Mouse (Mus musculus): Measurements from ENCODE around the gene Mfn2. TPM values are rescaled to one million over a fixed set of nuclear protein-coding genes. Genes with fewer than 3 reads are reported as not detected.

Gene Mfn2
- polyA plus RNA-seq, 1 experiment from 2014 or later: 83.4 TPM

- no peaks in the 10 kb centered on the region for H3K27me3 ChIP-seq (ENCODE audit: control insufficient read depth, insufficient read depth, low read length)
- H3K4me1 ChIP-seq (replicated peaks; ENCODE audit: control insufficient read depth, insufficient read depth, low read length): peaks cover 14% of the 10 kb centered on the region
- no peak overlapping the region for H3K4me2 ChIP-seq (replicated peaks)
- H3K36me3 ChIP-seq (replicated peaks; ENCODE audit: control insufficient read depth, insufficient read depth): no peaks in the 10 kb centered on the region
- 70% methylated on average over 5 of the region's 5 CpGs for WGBS
- no peak overlapping the region for H3K27ac ChIP-seq
- DNase-seq (ENCODE audit: low spot score): no peak
- H3K4me3 ChIP-seq (replicated peaks; ENCODE audit: low read length): no peak overlapping the region
- no peaks in the 10 kb centered on the region for H3K9me3 ChIP-seq (ENCODE audit: control insufficient read depth, low read length)
- H3K9ac ChIP-seq: no peak overlapping the region
- ATAC-seq (ENCODE audit: low FRiP score): no peak
These were observed 33.0 kb upstream of the Mfn2 start for GRCm38 (mm10) chr4:147937486-147937885.

GRCm38 (mm10) chr4:147937021-147937420 is 32.5 kb upstream of the Mfn2 start:
- Histone ChIP-seq H3K27me3 (ENCODE audit: control insufficient read depth, insufficient read depth, low read length) (no peaks in the 10 kb centered on the region), H3K9ac (peak overlapping the region; percentile 67; the same call in 1 of the 2 replicates), H3K4me1 (replicated peaks; ENCODE audit: control insufficient read depth, insufficient read depth, low read length) (peaks cover 10% of the 10 kb centered on the region), H3K4me3 (replicated peaks; ENCODE audit: low read length) (peak overlapping the region; percentile 58), H3K4me2 (replicated peaks) (peak overlapping the region; percentile 86), H3K36me3 (replicated peaks; ENCODE audit: control insufficient read depth, insufficient read depth) (no peaks in the 10 kb centered on the region), H3K27ac (no peak overlapping the region), H3K9me3 (ENCODE audit: control insufficient read depth, low read length) (no peaks in the 10 kb centered on the region)
- 49% methylated on average over 3 of the region's 3 CpGs for WGBS
- ATAC-seq (ENCODE audit: low FRiP score) (no peak), DNase-seq (ENCODE audit: low spot score) (no peak)

GRCm38 (mm10) chr4:147936331-147936954 is 31.9 kb upstream of the Mfn2 start, which contains the start of gene Plod1:
Gene Plod1 (minus strand): TSS chr4:147936767.
- H3K27ac ChIP-seq: peak within 1 kb of the TSS; percentile 69; the same call in 1 of the 2 replicates
- no peaks in the 10 kb centered on the region for H3K9me3 ChIP-seq (ENCODE audit: control insufficient read depth, low read length)
- H3K4me3 ChIP-seq (replicated peaks; ENCODE audit: low read length): peak within 1 kb of the TSS; percentile 58
- no peaks in the 10 kb centered on the region for H3K27me3 ChIP-seq (ENCODE audit: control insufficient read depth, insufficient read depth, low read length)
- DNase-seq (ENCODE audit: low spot score): peak; percentile 64
- ATAC-seq (ENCODE audit: low FRiP score): peak; percentile 51; the same call in 1 of the 2 replicates
- H3K36me3 ChIP-seq (replicated peaks; ENCODE audit: control insufficient read depth, insufficient read depth): no peaks in the 10 kb centered on the region
- H3K4me1 ChIP-seq (replicated peaks; ENCODE audit: control insufficient read depth, insufficient read depth, low read length): peaks cover 4% of the 10 kb centered on the region
- H3K9ac ChIP-seq: peak within 1 kb of the TSS; percentile 67
- 0% methylated on average over 37 of the region's 51 CpGs for WGBS
- peak within 1 kb of the TSS; percentile 86 for H3K4me2 ChIP-seq (replicated peaks)

GRCm38 (mm10) chr4:147935904-147936303 is 31.4 kb upstream of the Mfn2 start:
- peak overlapping the region; percentile 86 for H3K4me2 ChIP-seq (replicated peaks)
- H3K4me1 ChIP-seq (replicated peaks; ENCODE audit: control insufficient read depth, insufficient read depth, low read length): 0 out of 2 replicates have a peak, but pooled peaks cover 3% of the 10 kb centered on the region
- ATAC-seq (ENCODE audit: low FRiP score): no peak
- peak overlapping the region; percentile 67 for H3K9ac ChIP-seq
- H3K4me3 ChIP-seq (replicated peaks; ENCODE audit: low read length): peak overlapping the region; percentile 58
- no peaks in the 10 kb centered on the region for H3K27me3 ChIP-seq (ENCODE audit: control insufficient read depth, insufficient read depth, low read length)
- WGBS: 22% methylated on average over 9 of the region's 9 CpGs
- H3K9me3 ChIP-seq (ENCODE audit: control insufficient read depth, low read length): no peaks in the 10 kb centered on the region
- no peak for DNase-seq (ENCODE audit: low spot score)
- no peak overlapping the region for H3K27ac ChIP-seq
- H3K36me3 ChIP-seq (replicated peaks; ENCODE audit: control insufficient read depth, insufficient read depth): no peaks in the 10 kb centered on the region

- 82% methylated on average over 4 of the region's 4 CpGs for WGBS
- Histone ChIP-seq H3K4me1 (replicated peaks; ENCODE audit: control insufficient read depth, insufficient read depth, low read length) (no peaks in the 10 kb centered on the region), H3K4me3 (replicated peaks; ENCODE audit: low read length) (no peak overlapping the region), H3K27me3 (ENCODE audit: control insufficient read depth, insufficient read depth, low read length) (no peaks in the 10 kb centered on the region), H3K36me3 (replicated peaks; ENCODE audit: control insufficient read depth, insufficient read depth) (no peaks in the 10 kb centered on the region), H3K4me2 (replicated peaks) (no peak overlapping the region), H3K9ac (no peak overlapping the region), H3K27ac (no peak overlapping the region), H3K9me3 (ENCODE audit: control insufficient read depth, low read length) (no peaks in the 10 kb centered on the region)
- ATAC-seq (ENCODE audit: low FRiP score) (no peak), DNase-seq (ENCODE audit: low spot score) (no peak)
These were observed 30.1 kb upstream of the Mfn2 start for GRCm38 (mm10) chr4:147934611-147935010.

- H3K9me3 ChIP-seq (ENCODE audit: control insufficient read depth, low read length): no peaks in the 10 kb centered on the region
- H3K27ac ChIP-seq: no peak overlapping the region
- no peak overlapping the region for H3K9ac ChIP-seq
- ATAC-seq (ENCODE audit: low FRiP score): no peak
- 48% methylated on average over 3 of the region's 3 CpGs for WGBS
- H3K27me3 ChIP-seq (ENCODE audit: control insufficient read depth, insufficient read depth, low read length): no peaks in the 10 kb centered on the region
- H3K4me1 ChIP-seq (replicated peaks; ENCODE audit: control insufficient read depth, insufficient read depth, low read length): no peaks in the 10 kb centered on the region
- DNase-seq (ENCODE audit: low spot score): no peak
- no peak overlapping the region for H3K4me2 ChIP-seq (replicated peaks)
- no peaks in the 10 kb centered on the region for H3K36me3 ChIP-seq (replicated peaks; ENCODE audit: control insufficient read depth, insufficient read depth)
- H3K4me3 ChIP-seq (replicated peaks; ENCODE audit: low read length): no peak overlapping the region
These were observed 29.6 kb upstream of the Mfn2 start for GRCm38 (mm10) chr4:147934134-147934533.

- no peak overlapping the region for H3K27ac ChIP-seq
- no peaks in the 10 kb centered on the region for H3K27me3 ChIP-seq (ENCODE audit: control insufficient read depth, insufficient read depth, low read length)
- 96% methylated on average over 14 of the region's 14 CpGs for WGBS
- H3K4me1 ChIP-seq (replicated peaks; ENCODE audit: control insufficient read depth, insufficient read depth, low read length): no peaks in the 10 kb centered on the region; the same call in 1 of the 2 replicates
- DNase-seq (ENCODE audit: low spot score) (no peak), ATAC-seq (ENCODE audit: low FRiP score) (no peak)
- no peaks in the 10 kb centered on the region for H3K9me3 ChIP-seq (ENCODE audit: control insufficient read depth, low read length)
- H3K36me3 ChIP-seq (replicated peaks; ENCODE audit: control insufficient read depth, insufficient read depth): no peaks in the 10 kb centered on the region
- H3K9ac ChIP-seq: no peak overlapping the region
- no peak overlapping the region for H3K4me3 ChIP-seq (replicated peaks; ENCODE audit: low read length)
- H3K4me2 ChIP-seq (replicated peaks): no peak overlapping the region
These were observed 26.4 kb upstream of the Mfn2 start for GRCm38 (mm10) chr4:147930946-147931345.

- Histone ChIP-seq H3K4me2 (replicated peaks) (no peak overlapping the region), H3K27me3 (ENCODE audit: control insufficient read depth, insufficient read depth, low read length) (no peaks in the 10 kb centered on the region), H3K36me3 (replicated peaks; ENCODE audit: control insufficient read depth, insufficient read depth) (no peaks in the 10 kb centered on the region), H3K9me3 (ENCODE audit: control insufficient read depth, low read length) (no peaks in the 10 kb centered on the region), H3K27ac (no peak overlapping the region), H3K4me1 (replicated peaks; ENCODE audit: control insufficient read depth, insufficient read depth, low read length) (no peaks in the 10 kb centered on the region; the same call in 1 of the 2 replicates), H3K9ac (no peak overlapping the region), H3K4me3 (replicated peaks; ENCODE audit: low read length) (no peak overlapping the region)
- no peak for DNase-seq (ENCODE audit: low spot score)
- WGBS: 70% methylated on average over 7 of the region's 7 CpGs
- ATAC-seq (ENCODE audit: low FRiP score): no peak
These were observed 24.0 kb upstream of the Mfn2 start for GRCm38 (mm10) chr4:147928540-147928939.

GRCm38 (mm10) chr4:147928136-147928535 is 23.6 kb upstream of the Mfn2 start:
- Histone ChIP-seq H3K27ac (no peak overlapping the region), H3K36me3 (replicated peaks; ENCODE audit: control insufficient read depth, insufficient read depth) (no peaks in the 10 kb centered on the region), H3K9ac (no peak overlapping the region), H3K4me2 (replicated peaks) (no peak overlapping the region), H3K4me1 (replicated peaks; ENCODE audit: control insufficient read depth, insufficient read depth, low read length) (no peaks in the 10 kb centered on the region; the same call in 1 of the 2 replicates), H3K27me3 (ENCODE audit: control insufficient read depth, insufficient read depth, low read length) (no peaks in the 10 kb centered on the region), H3K9me3 (ENCODE audit: control insufficient read depth, low read length) (no peaks in the 10 kb centered on the region), H3K4me3 (replicated peaks; ENCODE audit: low read length) (no peak overlapping the region)
- 19% methylated on average over 8 of the region's 9 CpGs for WGBS
- ATAC-seq (ENCODE audit: low FRiP score) (no peak), DNase-seq (ENCODE audit: low spot score) (no peak)

All from hindbrain, embryonic 14.5 days (tissue).